Mouse (Mus musculus): ENCODE data around the gene Mansc1.
A peak's percentile ranks its signal among the peaks of the same experiment; 100 is the strongest.
"Not testable (repeated sequence)": the region's sequence is repeated elsewhere in the genome, so short reads cannot be mapped to it uniquely, and the experiment has no call there.

The Mansc1 gene

GRCm38 (mm10) chr6:134631947-134632687, at the start of gene Mansc1:
Gene Mansc1 (minus strand): TSS chr6:134632488.
- peak in 1 of 2 experiments; percentile 68 for DNase-seq (ENCODE audit: low spot score in 2 of 2)

DNA sequence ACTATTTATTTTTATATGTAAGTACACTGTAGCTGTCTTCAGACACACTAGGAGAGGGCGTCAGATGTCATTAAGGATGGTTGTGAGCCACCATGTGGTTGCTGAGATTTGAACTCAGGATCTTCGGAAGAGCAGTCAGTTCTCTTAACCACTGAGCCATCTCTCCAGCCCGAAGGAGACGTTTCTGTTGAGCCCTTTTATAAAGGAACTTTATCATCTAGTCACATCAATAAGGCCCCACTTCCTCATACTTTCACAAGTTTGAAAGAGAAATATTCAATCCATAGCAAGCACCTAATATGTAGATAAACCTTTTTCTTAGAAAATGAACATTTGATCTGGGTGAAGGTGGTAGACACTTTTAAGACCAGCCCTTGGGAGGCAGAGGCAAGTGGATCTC, 47.0 kb upstream of the Mansc1 start:
- not testable (repeated sequence) for DNase-seq (ENCODE audit: low spot score in 2 of 2)

- no peak for DNase-seq (ENCODE audit: low spot score in 2 of 2)
These were observed 45.7 kb upstream of the Mansc1 start for GRCm38 (mm10) chr6:134678037-134678436.

DNA sequence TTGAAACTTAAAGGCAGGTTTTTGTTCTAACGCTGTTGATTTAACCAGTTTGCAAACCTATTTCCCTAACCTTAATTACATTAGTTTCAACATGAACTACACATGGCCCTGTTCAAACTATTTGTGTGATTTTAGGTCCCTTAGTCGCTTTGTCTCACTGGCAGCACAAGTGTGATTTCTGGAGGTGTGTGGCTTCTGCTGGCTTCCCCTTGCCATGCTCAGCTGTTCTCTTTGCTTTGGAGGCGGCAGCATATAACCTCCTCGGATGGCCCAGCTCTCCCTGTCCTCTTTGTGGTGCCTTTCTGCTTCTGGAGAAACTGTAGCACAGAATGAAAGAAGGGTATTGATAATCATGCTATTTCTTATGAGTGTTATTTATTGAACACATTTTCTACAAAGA, 45.2 kb upstream of the Mansc1 start:
- no peak for DNase-seq (ENCODE audit: low spot score in 2 of 2)

- peak in 1 of 2 experiments; percentile 35 for DNase-seq (ENCODE audit: low spot score in 2 of 2)
These were observed 41.4 kb upstream of the Mansc1 start for GRCm38 (mm10) chr6:134673712-134674111.

DNA sequence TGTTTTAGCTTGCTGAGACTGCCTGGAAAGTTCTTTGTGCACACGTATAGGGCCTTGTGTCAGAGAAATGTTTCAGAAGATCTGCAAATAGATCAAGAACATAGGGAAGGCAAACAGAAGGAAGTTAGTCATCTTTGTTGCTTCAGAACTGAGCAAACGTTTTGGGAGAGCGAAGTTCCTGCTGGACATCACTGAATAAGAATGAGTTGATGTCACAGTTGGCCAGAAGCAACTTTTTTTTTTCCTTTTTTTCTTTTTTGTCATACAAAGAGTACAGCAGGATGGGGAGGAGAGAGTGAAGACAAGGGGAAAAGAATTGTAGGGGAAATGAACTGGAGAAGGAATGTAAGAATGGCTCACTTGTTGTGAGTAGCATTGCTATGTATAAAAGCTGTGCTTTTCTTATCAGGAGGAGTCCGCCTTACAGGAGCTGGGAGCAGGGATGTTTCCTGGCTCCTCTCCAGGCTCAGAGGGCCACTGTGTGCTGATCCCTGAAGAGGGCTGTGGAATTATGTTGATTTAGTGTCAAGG, 38.7 kb upstream of the Mansc1 start:
- no peak for DNase-seq (ENCODE audit: low spot score in 2 of 2)

DNA sequence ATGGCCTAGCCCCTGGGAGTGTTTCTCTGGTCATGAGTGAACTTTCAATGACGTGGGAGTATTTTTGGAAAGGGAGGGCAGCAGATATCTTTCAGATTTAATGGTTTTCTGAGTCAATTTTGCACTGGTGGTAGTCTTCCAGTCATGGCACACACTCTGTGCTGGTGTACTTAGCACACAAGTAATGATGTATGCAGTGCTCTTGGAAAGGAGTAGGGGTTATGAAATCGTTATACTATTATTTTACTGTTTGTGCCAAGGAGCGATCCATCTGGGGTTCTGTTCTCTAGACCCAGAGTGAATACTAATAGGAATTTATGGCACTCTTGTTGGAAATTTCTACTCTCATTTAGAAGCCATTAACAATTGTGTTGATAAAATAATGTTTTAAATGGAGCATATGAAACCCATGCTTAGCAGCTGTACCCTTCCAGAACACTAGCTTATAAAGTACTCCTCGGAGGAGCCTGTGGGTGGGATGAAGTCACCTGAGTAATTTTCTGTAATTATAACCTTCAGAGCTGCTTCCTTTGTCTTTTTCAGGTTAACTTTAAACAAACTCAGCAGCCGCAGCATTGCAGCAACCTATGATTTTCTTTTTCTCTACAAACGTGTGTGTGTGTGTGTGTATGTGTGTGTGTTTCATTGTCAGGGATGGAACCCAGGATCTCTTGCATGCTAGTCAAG, 37.0 kb upstream of the Mansc1 start:
- DNase-seq (ENCODE audit: low spot score in 2 of 2): no peak

DNA sequence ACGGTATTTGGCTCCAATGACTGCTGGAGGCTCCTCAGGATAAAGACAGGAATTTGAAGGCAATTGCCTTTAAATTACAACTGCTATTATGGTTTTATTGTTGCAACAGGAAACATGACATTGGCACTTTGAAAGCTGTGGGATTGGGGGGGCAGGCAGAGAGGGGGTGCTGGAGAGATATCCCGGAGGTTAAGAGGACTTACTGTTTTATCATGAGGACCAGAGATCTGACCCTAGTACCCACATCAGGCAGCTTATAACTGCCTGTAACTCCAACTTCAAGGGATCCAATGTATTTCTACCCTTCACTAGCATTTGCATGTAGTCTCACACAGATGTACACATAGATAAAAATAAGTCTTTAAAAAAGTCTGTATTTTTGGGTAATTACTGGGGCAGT, 36.2 kb upstream of the Mansc1 start:
- DNase-seq (ENCODE audit: low spot score in 2 of 2): no peak

DNA sequence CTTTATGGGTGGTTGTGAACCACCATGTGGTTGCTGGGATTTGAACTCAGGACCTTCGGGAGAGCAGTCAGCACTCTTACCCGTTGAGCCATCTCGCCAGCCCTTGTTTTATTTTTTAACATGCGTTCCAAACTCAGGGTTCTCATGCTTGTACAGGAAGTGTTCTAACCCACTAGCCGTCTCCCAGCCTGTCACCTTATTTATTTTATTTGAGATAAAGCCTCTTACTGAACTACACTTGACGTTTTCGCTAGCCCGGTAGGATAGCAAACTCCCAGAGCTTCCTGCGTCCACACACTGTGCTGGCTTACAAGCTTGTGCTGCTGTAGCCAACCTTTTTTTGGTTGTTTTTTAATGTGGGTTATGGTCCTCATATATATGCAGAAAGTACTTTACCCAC, 33.5 kb upstream of the Mansc1 start:
- DNase-seq (ENCODE audit: low spot score in 2 of 2): no peak

- DNase-seq (ENCODE audit: low spot score in 2 of 2): no peak
These were observed 32.3 kb upstream of the Mansc1 start for GRCm38 (mm10) chr6:134664573-134664972.

- DNase-seq (ENCODE audit: low spot score in 2 of 2): no peak
These were observed 28.6 kb upstream of the Mansc1 start for GRCm38 (mm10) chr6:134660714-134661406.

GRCm38 (mm10) chr6:134659108-134659958, 27.0 kb upstream of the Mansc1 start:
- DNase-seq (ENCODE audit: low spot score in 2 of 2): peak in 1 of 2 experiments; percentile 24

- no peak for DNase-seq (ENCODE audit: low spot score in 2 of 2)
These were observed 24.2 kb upstream of the Mansc1 start for GRCm38 (mm10) chr6:134656527-134656926.

DNA sequence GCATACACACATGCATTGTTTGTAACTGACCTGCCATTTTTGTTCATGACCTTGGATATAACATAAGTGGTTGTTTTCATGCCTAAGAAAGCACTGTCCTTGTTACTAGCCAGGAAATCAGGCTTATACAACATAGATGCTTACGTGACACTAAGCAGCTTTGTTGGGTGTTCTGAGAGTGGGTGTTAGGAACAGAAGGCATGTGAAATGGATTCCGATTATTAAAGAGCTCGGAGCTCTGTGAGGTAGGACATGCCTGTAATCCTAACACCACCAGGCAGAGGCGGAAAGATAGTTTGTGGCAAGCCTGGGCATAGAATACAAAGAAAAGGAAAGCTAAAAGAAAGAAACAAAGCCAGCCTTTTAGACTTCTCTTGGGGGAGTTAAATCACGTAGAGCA, 16.1 kb upstream of the Mansc1 start:
- DNase-seq (ENCODE audit: low spot score in 2 of 2): no peak

GRCm38 (mm10) chr6:134647621-134648020, 15.3 kb upstream of the Mansc1 start:
- no peak for DNase-seq (ENCODE audit: low spot score in 2 of 2)

GRCm38 (mm10) chr6:134646835-134647234, 14.5 kb upstream of the Mansc1 start:
- DNase-seq (ENCODE audit: low spot score in 2 of 2): no peak

DNA sequence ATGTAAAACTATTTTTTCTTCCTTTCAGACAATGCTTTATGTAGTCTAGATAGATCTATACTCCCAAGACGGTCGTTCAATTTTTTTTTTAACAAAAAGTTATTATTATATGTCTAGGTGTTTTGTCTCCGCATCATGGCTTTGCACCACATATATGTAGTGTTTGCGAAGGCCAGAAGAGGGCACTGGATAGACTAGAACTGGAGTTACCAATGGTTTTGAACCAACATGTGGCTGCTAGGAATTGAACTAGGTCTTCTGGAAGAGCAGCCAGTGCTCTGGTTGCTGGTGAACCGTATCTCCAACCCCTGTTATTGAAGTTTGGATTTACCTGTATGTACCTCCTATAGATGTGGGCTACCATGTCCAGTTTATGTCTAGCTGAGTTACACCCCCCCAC, 11.0 kb upstream of the Mansc1 start:
- DNase-seq (ENCODE audit: low spot score in 2 of 2): no peak

DNA sequence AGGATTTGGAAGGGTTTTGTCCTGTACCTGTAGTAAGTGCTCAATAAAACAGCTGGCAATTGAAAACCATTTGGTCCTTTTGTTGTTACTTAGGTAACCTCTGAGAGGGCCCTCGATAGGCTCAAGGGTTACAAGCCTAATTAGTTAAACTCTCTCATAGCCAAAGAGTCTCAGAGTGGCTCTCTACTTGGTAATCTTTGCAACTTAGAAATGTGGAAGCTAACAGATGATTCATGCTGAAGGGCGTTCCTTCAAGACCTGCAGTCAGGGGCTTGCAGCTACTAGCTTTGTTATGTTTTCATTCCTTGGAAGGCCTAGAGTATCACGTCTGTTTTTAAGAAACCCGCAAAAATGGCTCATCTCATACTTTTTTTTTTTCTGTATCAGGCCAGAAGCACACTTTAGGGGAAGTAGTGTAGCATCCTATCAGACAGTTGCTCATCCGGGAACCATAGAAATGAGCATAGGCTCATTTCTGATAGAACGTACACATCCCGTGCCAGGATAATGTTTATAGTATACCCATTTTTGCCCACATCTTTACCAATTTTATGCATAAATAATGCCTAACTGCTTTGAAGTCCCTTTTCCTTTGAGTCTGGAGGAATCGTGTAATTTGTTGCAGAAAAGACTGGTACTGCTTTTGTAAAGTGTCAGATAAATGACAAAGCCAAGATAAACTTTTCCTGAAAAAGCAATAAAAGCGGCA, 9.6 kb upstream of the Mansc1 start:
- no peak for DNase-seq (ENCODE audit: low spot score in 2 of 2)

DNA sequence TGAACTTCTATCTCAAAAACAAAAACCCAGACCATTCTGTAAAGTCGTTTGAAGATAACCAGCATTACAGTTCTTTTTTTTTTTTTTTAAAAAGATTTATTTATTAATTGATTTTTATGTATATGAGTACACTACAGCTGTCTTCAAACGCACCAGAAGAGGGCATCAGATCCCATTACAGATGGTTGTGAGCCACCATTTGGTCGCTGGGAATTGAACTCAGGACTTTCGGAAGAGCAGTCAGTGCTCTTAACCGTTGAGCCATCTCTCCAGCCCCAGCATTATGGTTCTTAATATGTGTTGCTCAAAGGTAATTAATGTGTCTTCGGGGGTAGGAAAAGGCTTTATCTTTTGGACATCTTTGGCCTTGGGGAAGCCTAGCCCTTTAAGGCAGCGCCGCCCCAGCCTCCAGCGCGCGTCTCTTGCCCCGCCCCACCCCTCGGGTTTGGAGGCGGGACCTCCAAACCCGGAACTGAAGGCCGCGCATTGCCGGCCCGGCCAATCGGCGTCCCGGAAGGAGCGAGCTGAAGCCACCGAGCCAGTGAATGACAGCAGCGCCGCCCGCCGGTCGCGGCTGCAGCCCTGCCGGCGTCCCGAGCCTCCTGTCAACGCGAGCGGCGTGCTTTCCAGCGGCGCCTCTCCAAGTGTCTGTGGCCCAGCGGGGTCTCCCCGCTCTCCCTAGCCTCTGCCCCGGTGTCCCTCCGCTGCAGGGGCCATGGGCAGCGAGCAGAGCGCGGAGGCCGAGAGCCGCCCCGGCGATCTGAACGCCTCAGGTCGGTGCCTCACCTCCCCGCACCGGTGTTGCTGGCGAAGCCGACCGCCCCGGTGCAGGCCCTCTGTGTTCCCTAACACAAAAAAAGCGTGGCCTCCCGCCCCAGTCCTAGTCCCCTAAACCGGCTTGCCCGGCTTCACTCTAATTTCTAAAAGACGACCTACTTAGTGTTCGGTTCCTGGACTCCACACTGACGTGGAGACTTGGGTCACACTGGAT, 8.5 kb upstream of the Mansc1 start:
- peak; percentile 93 to 96 for DNase-seq (ENCODE audit: low spot score in 2 of 2)

- no peak for DNase-seq (ENCODE audit: low spot score in 2 of 2)
These were observed 7.6 kb upstream of the Mansc1 start for GRCm38 (mm10) chr6:134639900-134640299.
